Mouse (Mus musculus) mesoderm, embryonic 11.5 days (tissue): ENCODE results near the gene Pdk2.
A peak's percentile ranks its signal among the peaks of the same experiment; 100 is the strongest.

ENCODE experiments used
- DNase-seq: peaks from one replicate; pipeline ENCODE4 v3.0.0-alpha.2; 2012; ENCODE audit warnings: low read depth, low spot score

The Pdk2 gene

GRCm38 (mm10) chr11:95070140-95071107, 29.3 kb upstream of the Pdk2 start:
- DNase-seq = no peak

GRCm38 (mm10) chr11:95069226-95069957, 28.2 kb upstream of the Pdk2 start:
- no peak for DNase-seq

- no peak for DNase-seq
These were observed 15.8 kb upstream of the Pdk2 start for GRCm38 (mm10) chr11:95056768-95057501.

- DNase-seq = no peak
These were observed 11.9 kb upstream of the Pdk2 start for GRCm38 (mm10) chr11:95053062-95053461.

- DNase-seq = peak; percentile 84
These were observed 6.0 kb upstream of the Pdk2 start for GRCm38 (mm10) chr11:95046980-95047680.

GRCm38 (mm10) chr11:95044185-95044870, 3.2 kb upstream of the Pdk2 start:
- DNase-seq = no peak

- DNase-seq = no peak
These were observed 2.5 kb upstream of the Pdk2 start for GRCm38 (mm10) chr11:95043608-95044007.

GRCm38 (mm10) chr11:95043060-95043459, 1.9 kb upstream of the Pdk2 start:
- DNase-seq = no peak

- peak; percentile 89 for DNase-seq
These were observed 942 bp upstream of the Pdk2 start for GRCm38 (mm10) chr11:95042096-95042495.

- DNase-seq = no peak
These were observed 539 bp downstream of the Pdk2 start for GRCm38 (mm10) chr11:95040491-95041138.

- no peak for DNase-seq
These were observed 1.4 kb downstream of the Pdk2 start for GRCm38 (mm10) chr11:95039766-95040165.

- DNase-seq = no peak
These were observed 2.1 kb downstream of the Pdk2 start for GRCm38 (mm10) chr11:95038818-95039655.

GRCm38 (mm10) chr11:95038156-95038817, 2.9 kb downstream of the Pdk2 start:
- no peak for DNase-seq

GRCm38 (mm10) chr11:95037306-95037705, 3.8 kb downstream of the Pdk2 start:
- no peak for DNase-seq

GRCm38 (mm10) chr11:95036521-95036920, 4.6 kb downstream of the Pdk2 start:
- DNase-seq = no peak

GRCm38 (mm10) chr11:95034902-95035301, 6.3 kb downstream of the Pdk2 start:
- no peak for DNase-seq

GRCm38 (mm10) chr11:95033617-95034016, 7.5 kb downstream of the Pdk2 start:
- DNase-seq = no peak

- no peak for DNase-seq
These were observed 8.2 kb downstream of the Pdk2 start for GRCm38 (mm10) chr11:95032945-95033344.
